Mouse (Mus musculus) MEL (cell line): Measurements from ENCODE around the gene Bpi.

Source experiments
- CHD1 ChIP-seq: IDR thresholded peaks from 2 replicates; pipeline ENCODE4 v1.6.1; 2012; ENCODE audit warnings: low read depth, mild to moderate bottlenecking, inconsistent platforms, low read length, improper control_type of control experiment
- CTCF ChIP-seq, 3 experiments: IDR thresholded peaks in 2 of 3; conservative IDR thresholded peaks in 1 of 3; 2 replicates each; pipeline ENCODE4 v1.5.1; 2011 to 2012; ENCODE audit warnings: low read length in 3 of 3, low read depth in 2 of 3, mild to moderate bottlenecking in 2 of 3, improper control_type of control experiment in 1 of 3, inconsistent platforms in 1 of 3, mixed read lengths in 1 of 3, moderate library complexity in 1 of 3; ENCODE audit not compliant: control insufficient read depth in 1 of 3, insufficient read depth in 1 of 3, poor library complexity in 1 of 3, severe bottlenecking in 1 of 3
- EP300 ChIP-seq, 2 experiments: IDR thresholded peaks; 2 replicates each; pipeline ENCODE4 v1.6.1; 2011; ENCODE audit warnings: improper control_type of control experiment in 2 of 2, low read length in 2 of 2, low read depth in 1 of 2, mild to moderate bottlenecking in 1 of 2
- GATA1 ChIP-seq: IDR thresholded peaks from 2 replicates; pipeline ENCODE4 v1.6.1; 2011; ENCODE audit warnings: low read depth, low read length, improper control_type of control experiment
- MEF2A ChIP-seq: IDR thresholded peaks from 2 replicates; pipeline ENCODE4 v1.6.1; 2014; ENCODE audit warnings: low read depth, mild to moderate bottlenecking, inconsistent platforms, low read length, improper control_type of control experiment; ENCODE audit not compliant: poor library complexity, insufficient replicate concordance, severe bottlenecking; ENCODE audit errors: extremely low read depth
- POLR2A ChIP-seq, 2 experiments: IDR thresholded peaks; 2 replicates each; pipeline ENCODE4 v1.6.1; 2011 to 2012; ENCODE audit warnings: low read length in 2 of 2, mild to moderate bottlenecking in 2 of 2, control low read depth in 1 of 2, improper control_type of control experiment in 1 of 2, low read depth in 1 of 2, moderate library complexity in 1 of 2; ENCODE audit not compliant: control insufficient read depth in 1 of 2, insufficient read depth in 1 of 2, poor library complexity in 1 of 2

DNA sequence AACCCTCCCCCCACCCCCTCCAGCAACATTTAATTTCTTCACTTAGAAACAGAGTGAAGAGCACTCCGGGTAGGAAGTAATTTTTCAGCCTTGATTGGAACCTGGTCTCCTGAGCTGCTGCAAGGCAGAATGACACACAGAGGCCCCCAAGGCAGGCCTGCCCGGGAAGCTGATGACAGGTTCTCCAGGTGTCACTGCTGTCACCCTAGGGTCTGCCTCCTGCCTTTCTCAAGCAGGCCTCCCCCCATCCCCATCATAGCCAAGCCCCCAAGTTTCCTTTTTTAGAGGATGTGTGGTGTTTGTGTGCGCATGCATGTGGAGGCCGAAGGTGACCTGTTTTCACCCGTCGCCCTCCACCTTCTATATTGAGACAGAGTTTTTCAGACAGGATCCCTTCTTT lies 25.9 kb downstream of the Bpi start:
- TF ChIP-seq CHD1: no peak
- TF ChIP-seq POLR2A (IDR thresholded peaks at IDR 0.05; ENCODE audit: control insufficient read depth in 1 of 2, insufficient read depth in 1 of 2, low read depth in 1 of 2, low read length in 2 of 2, poor library complexity in 1 of 2): no peak
- no peak for TF ChIP-seq CTCF (IDR thresholded peaks at IDR 0.05 in 2 of 3, conservative IDR thresholded peaks at IDR 0.05 in 1 of 3; ENCODE audit: control insufficient read depth in 1 of 3, insufficient read depth in 1 of 3, low read depth in 2 of 3, low read length in 3 of 3, poor library complexity in 1 of 3, severe bottlenecking in 1 of 3)
- no peak for TF ChIP-seq MEF2A
- TF ChIP-seq GATA1: no peak
- TF ChIP-seq EP300 (IDR thresholded peaks at IDR 0.05; ENCODE audit: low read depth in 1 of 2, low read length in 2 of 2): no peak
